Mouse (Mus musculus) midbrain, embryonic 13.5 days (tissue): ENCODE results near the gene Npffr2. TPM values are rescaled to one million over a fixed set of nuclear protein-coding genes. Genes with fewer than 3 reads are reported as not detected.
"Not testable (repeated sequence)": the region's sequence is repeated elsewhere in the genome, so short reads cannot be mapped to it uniquely, and the experiment has no call there.

ENCODE experiments used
- ATAC-seq: fragments of 200-750 bp; cut with Nextera tagmentation; 2 replicates; pipeline ENCODE4 v1.8.0; 2017; ENCODE audit warnings: mild to moderate bottlenecking, moderate TSS enrichment, moderate library complexity
- H3K27ac ChIP-seq: fragments of 300-500 bp; sonication (generic); 2 replicates; pipeline ENCODE4 v1.5.1; 2015; ENCODE audit warnings: inconsistent platforms, mild to moderate bottlenecking, moderate library complexity
- H3K27me3 ChIP-seq: fragments of 300-500 bp; sonication (generic); 2 replicates; pipeline ENCODE4 v1.6.1; 2015; ENCODE audit warnings: mild to moderate bottlenecking, inconsistent platforms
- H3K36me3 ChIP-seq: fragments of 300-500 bp; sonication (generic); 2 replicates; pipeline ENCODE4 v1.6.1; 2015; ENCODE audit warnings: mild to moderate bottlenecking, inconsistent platforms
- H3K4me1 ChIP-seq: fragments of 300-500 bp; sonication (generic); replicated peaks from 2 replicates; pipeline ENCODE4 v1.6.1; 2015; ENCODE audit warnings: inconsistent platforms
- H3K4me2 ChIP-seq: fragments of 300-500 bp; sonication (generic); replicated peaks from 2 replicates; pipeline ENCODE4 v1.6.1; 2015; ENCODE audit warnings: moderate library complexity, mild to moderate bottlenecking, inconsistent platforms
- H3K4me3 ChIP-seq: fragments of 300-500 bp; sonication (generic); replicated peaks from 2 replicates; pipeline ENCODE4 v1.5.1; 2015; ENCODE audit warnings: mild to moderate bottlenecking, inconsistent platforms
- H3K9ac ChIP-seq: fragments of 300-500 bp; sonication (generic); replicated peaks from 2 replicates; pipeline ENCODE4 v1.6.1; 2015; ENCODE audit warnings: mild to moderate bottlenecking, inconsistent platforms
- H3K9me3 ChIP-seq: fragments of 300-500 bp; sonication (generic); 2 replicates; pipeline ENCODE4 v1.6.1; 2016; ENCODE audit warnings: mild to moderate bottlenecking, inconsistent platforms
- WGBS: fragments of 180-500 bp; shearing (Covaris S2); methylation state at CpG from one replicate; pipeline ENCODE4 v1.1.7; 2015; 5-methylcytosine and 5-hydroxymethylcytosine counted together
- polyA plus RNA-seq: library from polyadenylated mRNA; unstranded; fragments of >200 nt; fragmentation: Nextera tagmentation; extraction: Ambion mirVana; gene quantifications from 2 replicates; pipeline ENCODE4 v1.2.1, GENCODE M21; 2015

The Npffr2 gene
- 0.09 and 0.12 TPM in 2 replicates for polyA plus RNA-seq

DNA sequence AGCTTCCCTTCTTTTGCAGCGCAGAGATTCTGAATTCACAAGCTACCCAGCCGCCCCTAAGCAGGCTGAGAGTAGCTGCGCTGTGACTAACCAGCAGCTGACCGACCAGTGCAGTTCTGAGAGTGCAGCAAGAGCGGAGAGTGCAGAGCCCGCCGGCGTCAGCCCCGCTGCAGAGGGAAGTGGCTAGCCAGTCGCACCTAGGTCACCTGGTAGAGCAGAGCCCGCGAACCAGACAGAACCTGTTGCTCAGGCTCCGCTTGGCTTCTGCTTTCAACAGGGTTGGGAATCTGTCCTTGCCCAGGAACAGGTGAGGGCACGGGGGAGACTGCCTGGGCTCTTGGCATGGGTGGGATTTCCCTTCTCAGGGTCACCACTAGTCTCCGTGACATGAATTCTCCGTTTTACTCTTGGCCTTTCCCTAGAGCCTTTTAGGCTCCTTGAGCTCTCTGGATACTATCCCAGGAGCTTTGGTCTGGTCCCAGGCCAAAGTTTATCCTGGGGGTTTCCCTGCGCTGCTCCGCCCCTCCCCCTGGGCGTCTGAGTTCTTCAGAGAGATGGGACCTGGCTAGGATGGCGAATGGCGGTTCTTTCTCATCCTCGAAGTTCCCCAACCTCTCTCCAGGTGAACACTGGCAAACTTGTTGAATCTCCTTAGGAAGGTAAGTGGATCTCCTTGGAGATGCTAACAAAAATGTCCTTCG lies at the start of gene Npffr2:
Gene Npffr2, plus strand, starts transcription at position 552 of the 701 bp plus-strand sequence.
- H3K36me3 ChIP-seq: no peaks in the 10 kb centered on the region
- peak within 1 kb of the TSS; percentile 46 for H3K9ac ChIP-seq
- no peaks in the 10 kb centered on the region for H3K9me3 ChIP-seq
- H3K4me3 ChIP-seq: peak within 1 kb of the TSS; percentile 46
- no peak within 1 kb of the TSS for H3K27ac ChIP-seq
- ATAC-seq: peak; percentile 95
- peaks cover 13% of the 10 kb centered on the region for H3K27me3 ChIP-seq
- WGBS: 3% methylated on average over 23 of the region's 23 CpGs
- H3K4me1 ChIP-seq: peaks cover 16% of the 10 kb centered on the region
- peak within 1 kb of the TSS; percentile 89 for H3K4me2 ChIP-seq

- no peak overlapping the region for H3K4me2 ChIP-seq
- H3K9ac ChIP-seq: no peak overlapping the region
- H3K27me3 ChIP-seq: no peaks in the 10 kb centered on the region
- no peak overlapping the region for H3K27ac ChIP-seq
- H3K4me3 ChIP-seq: no peak overlapping the region
- ATAC-seq: no peak
- no peaks in the 10 kb centered on the region for H3K36me3 ChIP-seq
- WGBS: 96% methylated on average over 1 of the region's 1 CpGs
- no peaks in the 10 kb centered on the region for H3K9me3 ChIP-seq
- no peaks in the 10 kb centered on the region for H3K4me1 ChIP-seq
These were observed 34.7 kb upstream of the Npffr2 start for GRCm38 (mm10) chr5:89492560-89492959.

DNA sequence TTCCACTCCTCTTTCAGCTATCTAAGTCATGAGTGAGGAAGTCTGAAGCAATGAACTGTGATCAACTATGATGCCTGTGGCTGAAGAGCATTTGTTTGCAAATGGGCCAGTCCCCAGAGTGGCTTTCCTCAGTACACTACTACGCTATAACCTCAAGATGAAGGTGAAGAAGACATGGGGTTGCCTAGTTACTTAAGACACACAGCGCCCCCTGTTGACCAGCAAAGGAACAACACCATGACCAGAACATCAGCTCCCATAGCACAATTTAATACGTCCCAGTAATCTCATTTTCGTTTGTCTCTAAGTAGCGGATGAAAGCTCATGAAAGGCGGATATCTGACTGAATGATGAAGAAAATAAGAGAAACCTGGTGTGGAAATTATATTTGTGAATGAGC lies 27.0 kb upstream of the Npffr2 start:
- no peaks in the 10 kb centered on the region for H3K36me3 ChIP-seq
- no peaks in the 10 kb centered on the region for H3K4me1 ChIP-seq
- no peaks in the 10 kb centered on the region for H3K27me3 ChIP-seq
- ATAC-seq: no peak
- no peak overlapping the region for H3K27ac ChIP-seq
- H3K4me3 ChIP-seq: no peak overlapping the region
- H3K4me2 ChIP-seq: no peak overlapping the region
- H3K9ac ChIP-seq: no peak overlapping the region
- H3K9me3 ChIP-seq: no peaks in the 10 kb centered on the region
- WGBS: 64% methylated on average over 6 of the region's 6 CpGs

DNA sequence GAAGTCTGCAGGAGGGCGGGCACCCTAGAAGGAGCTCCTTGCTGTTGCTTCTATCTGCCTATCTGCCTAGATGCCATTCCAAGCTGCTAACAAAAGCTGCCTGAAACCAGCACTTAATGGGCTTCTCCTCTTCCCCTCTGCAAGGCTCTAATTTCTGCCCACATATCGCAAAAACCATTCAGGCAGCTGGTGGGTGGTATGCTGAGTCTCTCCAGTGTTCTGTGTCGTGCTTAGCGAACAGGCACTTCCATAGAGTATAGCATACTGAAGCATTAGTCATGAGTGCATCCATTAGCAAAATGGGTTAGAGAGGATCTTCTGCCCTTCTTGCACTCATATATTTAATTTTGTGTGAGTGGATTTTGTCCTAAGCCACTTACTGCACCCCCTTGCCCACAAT lies 8.6 kb upstream of the Npffr2 start:
- Histone ChIP-seq H3K4me1 (no peaks in the 10 kb centered on the region), H3K4me3 (no peak overlapping the region), H3K4me2 (no peak overlapping the region), H3K9ac (no peak overlapping the region), H3K36me3 (no peaks in the 10 kb centered on the region), H3K27me3 (no peaks in the 10 kb centered on the region), H3K27ac (no peak overlapping the region), H3K9me3 (no peaks in the 10 kb centered on the region)
- ATAC-seq: no peak
- WGBS: 76% methylated on average over 4 of the region's 4 CpGs

- Histone ChIP-seq H3K36me3 (no peaks in the 10 kb centered on the region), H3K27ac (no peak overlapping the region), H3K27me3 (peaks cover 13% of the 10 kb centered on the region), H3K9me3 (no peaks in the 10 kb centered on the region), H3K4me1 (peaks cover 16% of the 10 kb centered on the region), H3K4me3 (peak overlapping the region; percentile 46), H3K9ac (peak overlapping the region; percentile 46), H3K4me2 (peak overlapping the region; percentile 89)
- WGBS: 4% methylated on average over 14 of the region's 14 CpGs
- ATAC-seq: peak; percentile 81
These were observed 949 bp upstream of the Npffr2 start for GRCm38 (mm10) chr5:89526181-89526778.

DNA sequence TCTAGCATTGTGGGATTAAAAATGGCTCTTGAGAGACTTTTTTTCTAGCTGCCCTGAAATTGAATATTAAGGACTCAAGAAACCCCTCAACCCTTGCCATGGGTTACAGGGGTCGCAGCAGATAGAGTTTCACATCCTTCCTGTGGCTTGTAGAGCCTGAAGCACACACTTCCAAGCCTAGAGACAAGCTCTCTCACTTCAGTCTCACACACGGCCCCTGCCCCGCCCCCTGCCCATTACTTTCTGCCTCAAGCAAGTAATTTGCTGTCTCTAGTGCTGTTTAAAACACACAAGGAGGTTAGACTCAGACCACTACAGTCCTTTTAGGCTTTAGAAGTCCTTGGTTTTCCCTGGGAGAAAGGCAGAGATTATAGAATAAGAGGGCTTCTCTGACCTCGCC lies 1.7 kb downstream of the Npffr2 start:
- Histone ChIP-seq H3K4me2 (no peak overlapping the region), H3K36me3 (no peaks in the 10 kb centered on the region), H3K27ac (no peak overlapping the region), H3K9ac (no peak overlapping the region), H3K4me1 (peaks cover 16% of the 10 kb centered on the region), H3K4me3 (no peak overlapping the region), H3K27me3 (peaks cover 13% of the 10 kb centered on the region), H3K9me3 (no peaks in the 10 kb centered on the region)
- 48% methylated on average over 4 of the region's 4 CpGs for WGBS
- ATAC-seq: no peak

DNA sequence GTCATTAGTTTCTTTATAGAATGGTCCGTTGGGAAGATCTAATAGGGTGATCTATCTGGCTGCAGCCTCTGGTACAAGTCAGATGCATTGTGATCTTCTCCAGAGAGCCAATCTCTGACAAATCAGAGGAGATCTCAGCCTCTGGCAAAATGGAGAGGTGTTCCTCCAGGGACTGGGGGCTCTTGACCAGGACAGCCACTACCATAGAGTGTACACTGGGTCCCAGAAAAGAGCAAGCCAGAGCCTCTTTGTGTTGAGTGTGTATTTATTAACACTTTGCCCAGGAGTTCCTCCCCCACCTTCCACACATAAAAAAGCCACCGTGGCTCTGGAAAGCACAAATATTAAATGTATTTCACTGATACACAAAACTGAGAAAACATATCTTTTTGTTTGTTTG lies 2.2 kb downstream of the Npffr2 start:
- Histone ChIP-seq H3K27me3 (peaks cover 13% of the 10 kb centered on the region), H3K9me3 (no peaks in the 10 kb centered on the region), H3K4me2 (no peak overlapping the region), H3K4me3 (no peak overlapping the region), H3K27ac (no peak overlapping the region), H3K36me3 (no peaks in the 10 kb centered on the region), H3K9ac (no peak overlapping the region), H3K4me1 (peaks cover 16% of the 10 kb centered on the region)
- WGBS: 52% methylated on average over 2 of the region's 2 CpGs
- no peak for ATAC-seq

- H3K4me3 ChIP-seq: no peak overlapping the region
- no peak overlapping the region for H3K4me2 ChIP-seq
- no peak for ATAC-seq
- no peaks in the 10 kb centered on the region for H3K27me3 ChIP-seq
- 98% methylated on average over 3 of the region's 3 CpGs for WGBS
- no peaks in the 10 kb centered on the region for H3K36me3 ChIP-seq
- peaks cover 3% of the 10 kb centered on the region; the same call in 1 of the 2 replicates for H3K9me3 ChIP-seq
- H3K9ac ChIP-seq: no peak overlapping the region
- H3K4me1 ChIP-seq: no peaks in the 10 kb centered on the region
- no peak overlapping the region for H3K27ac ChIP-seq
These were observed 8.8 kb downstream of the Npffr2 start for GRCm38 (mm10) chr5:89536018-89536417.

- 85% methylated on average over 3 of the region's 3 CpGs for WGBS
- Histone ChIP-seq H3K4me3 (no peak overlapping the region), H3K36me3 (no peaks in the 10 kb centered on the region), H3K4me1 (no peaks in the 10 kb centered on the region), H3K9me3 (no peaks in the 10 kb centered on the region), H3K4me2 (no peak overlapping the region), H3K9ac (no peak overlapping the region), H3K27me3 (no peaks in the 10 kb centered on the region), H3K27ac (no peak overlapping the region)
- no peak for ATAC-seq
These were observed 15.2 kb downstream of the Npffr2 start for GRCm38 (mm10) chr5:89542472-89542871.

DNA sequence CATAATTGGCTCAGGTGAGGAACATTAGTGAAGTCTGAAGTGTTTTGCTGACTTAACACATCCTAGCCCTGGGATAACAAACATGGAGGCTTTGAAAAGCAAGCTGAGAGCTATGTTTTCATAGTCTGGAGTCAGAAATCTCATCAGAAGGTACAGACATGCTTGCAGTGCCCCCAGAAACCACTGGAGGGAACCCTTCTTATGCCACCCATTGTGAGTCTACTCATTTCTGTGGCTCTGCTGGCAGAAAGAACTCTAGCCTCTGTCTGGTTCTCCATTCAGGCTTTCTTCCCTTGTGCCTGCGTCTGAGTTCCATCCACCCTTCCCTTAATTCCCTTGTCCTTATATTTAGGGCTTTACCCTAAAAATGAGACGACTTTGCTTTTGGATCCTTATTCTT lies 16.2 kb downstream of the Npffr2 start:
- WGBS: 35% methylated on average over 2 of the region's 2 CpGs
- H3K4me1 ChIP-seq: no peaks in the 10 kb centered on the region
- ATAC-seq: peak; percentile 69; the same call in 1 of the 2 replicates
- H3K4me3 ChIP-seq: no peak overlapping the region
- H3K9ac ChIP-seq: no peak overlapping the region
- H3K9me3 ChIP-seq: no peaks in the 10 kb centered on the region
- no peak overlapping the region for H3K4me2 ChIP-seq
- H3K27me3 ChIP-seq: no peaks in the 10 kb centered on the region
- no peak overlapping the region for H3K27ac ChIP-seq
- H3K36me3 ChIP-seq: no peaks in the 10 kb centered on the region

- H3K4me1 ChIP-seq, H3K27me3 ChIP-seq, H3K9me3 ChIP-seq, H3K9ac ChIP-seq, H3K4me3 ChIP-seq, ATAC-seq, H3K36me3 ChIP-seq, H3K27ac ChIP-seq, H3K4me2 ChIP-seq: not testable (repeated sequence)
- WGBS: 26% methylated on average over 4 of the region's 4 CpGs
These were observed 31.9 kb downstream of the Npffr2 start for GRCm38 (mm10) chr5:89559118-89559517.

DNA sequence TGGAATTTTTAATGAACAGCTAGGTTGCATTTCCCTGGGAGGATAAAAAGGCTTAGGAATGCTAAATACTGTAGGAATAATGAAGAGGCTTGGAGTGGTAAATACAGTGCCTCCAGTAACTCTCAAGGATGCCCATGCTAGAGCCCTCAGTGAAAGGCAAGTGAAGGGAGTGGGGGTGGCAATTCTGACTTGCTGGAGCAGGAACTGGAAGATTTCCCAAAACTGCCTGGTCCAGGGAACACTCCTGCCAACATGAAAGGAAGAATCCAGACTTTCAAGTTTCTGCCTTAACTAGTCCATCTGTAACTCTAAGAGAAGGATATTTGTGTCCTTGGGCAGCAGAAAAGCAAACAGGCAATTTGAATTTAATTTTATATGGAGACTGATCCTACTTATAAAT lies 34.2 kb downstream of the Npffr2 start:
- no peaks in the 10 kb centered on the region for H3K4me1 ChIP-seq
- no peak for ATAC-seq
- no peaks in the 10 kb centered on the region for H3K36me3 ChIP-seq
- H3K27me3 ChIP-seq: no peaks in the 10 kb centered on the region
- H3K4me2 ChIP-seq: no peak overlapping the region
- no peak overlapping the region for H3K9ac ChIP-seq
- H3K9me3 ChIP-seq: no peaks in the 10 kb centered on the region
- no peak overlapping the region for H3K27ac ChIP-seq
- H3K4me3 ChIP-seq: no peak overlapping the region
